Mouse (Mus musculus): ENCODE data around the gene Acvrl1. TPM values are rescaled to one million over a fixed set of nuclear protein-coding genes. Genes with fewer than 3 reads are reported as not detected.

Gene Acvrl1
- polyA plus RNA-seq, 1 experiment from 2014 or later = 13.5 TPM

GRCm38 (mm10) chr15:101088291-101088690, 40.0 kb upstream of the Acvrl1 start:
- DNase-seq (ENCODE audit: low spot score) (no peak), ATAC-seq (ENCODE audit: low read depth) (no peak)
- Histone ChIP-seq H3K36me3 (ENCODE audit: control insufficient read depth, insufficient read depth, low read length) (no peaks in the 10 kb centered on the region), H3K27me3 (replicated peaks; ENCODE audit: control insufficient read depth, insufficient read depth, low read length) (no peaks in the 10 kb centered on the region), H3K9ac (ENCODE audit: low read depth, low read length) (no peak overlapping the region), H3K9me3 (ENCODE audit: control insufficient read depth, low read length) (no peaks in the 10 kb centered on the region), H3K27ac (replicated peaks; ENCODE audit: low read depth, low read length) (no peak overlapping the region), H3K4me2 (ENCODE audit: low read depth, low read length) (no peak overlapping the region), H3K4me3 (ENCODE audit: low read depth, low read length) (no peak overlapping the region), H3K4me1 (ENCODE audit: control insufficient read depth, insufficient read depth, low read length) (peaks cover 10% of the 10 kb centered on the region; the same call in 1 of the 2 replicates)
- WGBS = 64% methylated on average over 4 of the region's 4 CpGs

- DNase-seq (ENCODE audit: low spot score) (no peak), ATAC-seq (ENCODE audit: low read depth) (no peak)
- no peak overlapping the region for H3K4me2 ChIP-seq (ENCODE audit: low read depth, low read length)
- H3K9ac ChIP-seq (ENCODE audit: low read depth, low read length) = no peak overlapping the region
- no peaks in the 10 kb centered on the region for H3K36me3 ChIP-seq (ENCODE audit: control insufficient read depth, insufficient read depth, low read length)
- no peaks in the 10 kb centered on the region for H3K27me3 ChIP-seq (replicated peaks; ENCODE audit: control insufficient read depth, insufficient read depth, low read length)
- H3K27ac ChIP-seq (replicated peaks; ENCODE audit: low read depth, low read length) = no peak overlapping the region
- peaks cover 10% of the 10 kb centered on the region; the same call in 1 of the 2 replicates for H3K4me1 ChIP-seq (ENCODE audit: control insufficient read depth, insufficient read depth, low read length)
- 89% methylated on average over 8 of the region's 8 CpGs for WGBS
- H3K9me3 ChIP-seq (ENCODE audit: control insufficient read depth, low read length) = no peaks in the 10 kb centered on the region
- H3K4me3 ChIP-seq (ENCODE audit: low read depth, low read length) = no peak overlapping the region
These were observed 36.8 kb upstream of the Acvrl1 start for GRCm38 (mm10) chr15:101091551-101091950.

GRCm38 (mm10) chr15:101092121-101092828, 36.0 kb upstream of the Acvrl1 start:
- Histone ChIP-seq H3K27ac (replicated peaks; ENCODE audit: low read depth, low read length) (peak overlapping the region; percentile 52), H3K9me3 (ENCODE audit: control insufficient read depth, low read length) (no peaks in the 10 kb centered on the region), H3K4me3 (ENCODE audit: low read depth, low read length) (no peak overlapping the region), H3K27me3 (replicated peaks; ENCODE audit: control insufficient read depth, insufficient read depth, low read length) (no peaks in the 10 kb centered on the region), H3K4me1 (ENCODE audit: control insufficient read depth, insufficient read depth, low read length) (peaks cover 10% of the 10 kb centered on the region; the same call in 1 of the 2 replicates), H3K9ac (ENCODE audit: low read depth, low read length) (0 out of 2 replicates have a peak overlapping the region, but pooled peaks have one; percentile 38), H3K4me2 (ENCODE audit: low read depth, low read length) (peak overlapping the region; percentile 14; the same call in 1 of the 2 replicates), H3K36me3 (ENCODE audit: control insufficient read depth, insufficient read depth, low read length) (no peaks in the 10 kb centered on the region)
- WGBS = 36% methylated on average over 14 of the region's 14 CpGs
- DNase-seq (ENCODE audit: low spot score) = no peak
- ATAC-seq (ENCODE audit: low read depth) = peak; percentile 12; the same call in 1 of the 2 replicates

- Histone ChIP-seq H3K27ac (replicated peaks; ENCODE audit: low read depth, low read length) (peak overlapping the region; percentile 52), H3K36me3 (ENCODE audit: control insufficient read depth, insufficient read depth, low read length) (no peaks in the 10 kb centered on the region), H3K4me2 (ENCODE audit: low read depth, low read length) (peak overlapping the region; percentile 14), H3K4me1 (ENCODE audit: control insufficient read depth, insufficient read depth, low read length) (peaks cover 15% of the 10 kb centered on the region), H3K9ac (ENCODE audit: low read depth, low read length) (0 out of 2 replicates have a peak overlapping the region, but pooled peaks have one; percentile 38), H3K9me3 (ENCODE audit: control insufficient read depth, low read length) (no peaks in the 10 kb centered on the region), H3K27me3 (replicated peaks; ENCODE audit: control insufficient read depth, insufficient read depth, low read length) (no peaks in the 10 kb centered on the region), H3K4me3 (ENCODE audit: low read depth, low read length) (no peak overlapping the region)
- WGBS = 22% methylated on average over 25 of the region's 25 CpGs
- DNase-seq (ENCODE audit: low spot score) = peak; percentile 83
- peak; percentile 83 for ATAC-seq (ENCODE audit: low read depth)
These were observed 35.3 kb upstream of the Acvrl1 start for GRCm38 (mm10) chr15:101092829-101093648.

- H3K27me3 ChIP-seq (replicated peaks; ENCODE audit: control insufficient read depth, insufficient read depth, low read length) = no peaks in the 10 kb centered on the region
- no peaks in the 10 kb centered on the region for H3K9me3 ChIP-seq (ENCODE audit: control insufficient read depth, low read length)
- 32% methylated on average over 6 of the region's 6 CpGs for WGBS
- H3K9ac ChIP-seq (ENCODE audit: low read depth, low read length) = no peak overlapping the region
- no peak overlapping the region for H3K4me2 ChIP-seq (ENCODE audit: low read depth, low read length)
- no peak overlapping the region for H3K4me3 ChIP-seq (ENCODE audit: low read depth, low read length)
- DNase-seq (ENCODE audit: low spot score) = no peak
- 0 out of 2 replicates have a peak overlapping the region, but pooled peaks have one; percentile 15 for H3K27ac ChIP-seq (replicated peaks; ENCODE audit: low read depth, low read length)
- ATAC-seq (ENCODE audit: low read depth) = no peak
- H3K4me1 ChIP-seq (ENCODE audit: control insufficient read depth, insufficient read depth, low read length) = peaks cover 22% of the 10 kb centered on the region
- no peaks in the 10 kb centered on the region for H3K36me3 ChIP-seq (ENCODE audit: control insufficient read depth, insufficient read depth, low read length)
These were observed 34.3 kb upstream of the Acvrl1 start for GRCm38 (mm10) chr15:101093988-101094387.

GRCm38 (mm10) chr15:101094979-101095378, 33.3 kb upstream of the Acvrl1 start:
- Histone ChIP-seq H3K27ac (replicated peaks; ENCODE audit: low read depth, low read length) (no peak overlapping the region), H3K4me2 (ENCODE audit: low read depth, low read length) (no peak overlapping the region), H3K27me3 (replicated peaks; ENCODE audit: control insufficient read depth, insufficient read depth, low read length) (no peaks in the 10 kb centered on the region), H3K4me1 (ENCODE audit: control insufficient read depth, insufficient read depth, low read length) (peaks cover 22% of the 10 kb centered on the region), H3K36me3 (ENCODE audit: control insufficient read depth, insufficient read depth, low read length) (no peaks in the 10 kb centered on the region), H3K9me3 (ENCODE audit: control insufficient read depth, low read length) (no peaks in the 10 kb centered on the region), H3K4me3 (ENCODE audit: low read depth, low read length) (no peak overlapping the region), H3K9ac (ENCODE audit: low read depth, low read length) (no peak overlapping the region)
- no peak for ATAC-seq (ENCODE audit: low read depth)
- DNase-seq (ENCODE audit: low spot score) = no peak
- 13% methylated on average over 9 of the region's 9 CpGs for WGBS

- no peak for DNase-seq (ENCODE audit: low spot score)
- no peak overlapping the region for H3K4me2 ChIP-seq (ENCODE audit: low read depth, low read length)
- H3K4me3 ChIP-seq (ENCODE audit: low read depth, low read length) = no peak overlapping the region
- H3K9me3 ChIP-seq (ENCODE audit: control insufficient read depth, low read length) = no peaks in the 10 kb centered on the region
- 29% methylated on average over 3 of the region's 3 CpGs for WGBS
- ATAC-seq (ENCODE audit: low read depth) = no peak
- no peak overlapping the region for H3K27ac ChIP-seq (replicated peaks; ENCODE audit: low read depth, low read length)
- no peaks in the 10 kb centered on the region for H3K36me3 ChIP-seq (ENCODE audit: control insufficient read depth, insufficient read depth, low read length)
- no peak overlapping the region for H3K9ac ChIP-seq (ENCODE audit: low read depth, low read length)
- H3K27me3 ChIP-seq (replicated peaks; ENCODE audit: control insufficient read depth, insufficient read depth, low read length) = no peaks in the 10 kb centered on the region
- H3K4me1 ChIP-seq (ENCODE audit: control insufficient read depth, insufficient read depth, low read length) = peaks cover 22% of the 10 kb centered on the region
These were observed 32.9 kb upstream of the Acvrl1 start for GRCm38 (mm10) chr15:101095392-101095791.

GRCm38 (mm10) chr15:101097985-101098651, 30.2 kb upstream of the Acvrl1 start:
- ATAC-seq (ENCODE audit: low read depth) (peak; percentile 69), DNase-seq (ENCODE audit: low spot score) (peak; percentile 75)
- H3K4me3 ChIP-seq (ENCODE audit: low read depth, low read length) = 0 out of 2 replicates have a peak overlapping the region, but pooled peaks have one; percentile 1
- peak overlapping the region; percentile 54 for H3K4me2 ChIP-seq (ENCODE audit: low read depth, low read length)
- peak overlapping the region; percentile 28 for H3K9ac ChIP-seq (ENCODE audit: low read depth, low read length)
- no peaks in the 10 kb centered on the region for H3K27me3 ChIP-seq (replicated peaks; ENCODE audit: control insufficient read depth, insufficient read depth, low read length)
- H3K9me3 ChIP-seq (ENCODE audit: control insufficient read depth, low read length) = no peaks in the 10 kb centered on the region
- 7% methylated on average over 28 of the region's 28 CpGs for WGBS
- H3K27ac ChIP-seq (replicated peaks; ENCODE audit: low read depth, low read length) = peak overlapping the region; percentile 8; the same call in 1 of the 2 replicates
- H3K4me1 ChIP-seq (ENCODE audit: control insufficient read depth, insufficient read depth, low read length) = peaks cover 13% of the 10 kb centered on the region
- no peaks in the 10 kb centered on the region for H3K36me3 ChIP-seq (ENCODE audit: control insufficient read depth, insufficient read depth, low read length)
